Mouse (Mus musculus) ES-CJ7 (cell line): ENCODE results near the gene Sfta2.

Experiments
- DNase-seq: peaks from one replicate; pipeline ENCODE4 v3.0.0; 2011; ENCODE audit warnings: low read depth, low spot score

The Sfta2 gene

DNA sequence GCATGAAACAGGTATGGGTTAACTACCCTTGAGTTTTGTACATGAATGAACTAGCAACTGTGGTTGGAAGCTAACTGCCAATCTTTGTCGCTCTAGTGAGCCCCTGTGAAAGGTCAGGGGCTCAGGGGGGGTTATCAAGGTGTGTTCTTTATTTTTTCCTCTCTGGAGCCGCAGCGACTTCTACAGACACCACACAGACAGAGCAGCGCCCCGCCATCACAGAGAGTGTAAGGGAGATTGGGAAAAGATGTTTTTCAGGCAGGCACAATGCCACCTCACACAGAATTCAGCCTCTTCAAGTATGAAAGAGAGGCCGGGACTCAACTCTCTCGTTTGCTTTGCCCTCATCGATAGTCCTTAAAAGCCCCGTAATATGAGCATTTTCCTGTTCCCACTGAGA is 9.2 kb upstream of the Sfta2 start:
- DNase-seq, result peak; percentile 52

DNA sequence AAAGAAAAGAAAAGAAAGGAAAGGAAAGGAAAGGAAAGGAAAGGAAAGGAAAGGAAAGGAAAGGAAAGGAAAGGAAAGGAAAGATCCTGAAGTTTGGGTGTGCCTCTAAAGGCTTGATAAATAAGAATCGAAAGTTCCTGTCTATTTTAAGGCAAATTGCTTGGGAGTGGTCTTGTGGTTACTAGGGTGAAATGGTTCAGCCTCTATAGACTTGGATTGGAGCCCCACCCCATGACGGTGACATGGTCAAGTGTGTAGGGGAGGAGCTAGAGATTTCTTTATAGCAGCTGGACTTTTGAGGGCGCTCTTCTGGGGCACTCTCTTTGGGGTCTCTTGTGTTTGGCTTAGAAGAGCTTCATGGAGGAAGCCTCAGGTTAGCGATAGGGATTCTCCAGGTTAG is 7.6 kb upstream of the Sfta2 start:
- peak; percentile 94 for DNase-seq

DNA sequence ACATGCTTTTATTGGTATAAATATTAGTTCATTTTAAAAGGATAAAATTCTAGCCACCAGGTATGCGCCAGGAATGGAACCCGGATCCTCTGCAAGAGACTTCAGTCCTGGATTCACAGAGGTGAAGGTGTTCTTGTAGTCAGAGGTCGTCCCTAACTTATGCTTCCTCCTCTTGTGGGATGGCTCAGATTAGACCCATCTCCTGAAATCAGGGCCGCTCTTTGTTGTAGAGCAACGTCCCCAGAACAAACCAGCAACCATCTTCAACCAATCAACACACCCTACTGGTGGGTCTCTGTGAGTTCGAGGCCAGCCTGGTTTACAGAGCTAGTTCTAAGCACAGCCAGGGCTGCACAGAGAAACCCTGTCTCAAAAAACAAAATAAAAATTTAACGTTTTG is 6.9 kb upstream of the Sfta2 start:
- peak; percentile 70 for DNase-seq

GRCm38 (mm10) chr17:35597399-35597798 is 4.0 kb upstream of the Sfta2 start:
- no peak for DNase-seq

- no peak for DNase-seq
Measured at GRCm38 (mm10) chr17:35601736-35602354, 496 bp downstream of the Sfta2 start.

GRCm38 (mm10) chr17:35617127-35617526 is 15.8 kb downstream of the Sfta2 start:
- DNase-seq, result peak; percentile 40

GRCm38 (mm10) chr17:35626537-35626936 is 25.2 kb downstream of the Sfta2 start, which contains the start of gene Gm9573:
Gene Gm9573, minus strand, starts transcription at chr17:35626637.
- no peak for DNase-seq

DNA sequence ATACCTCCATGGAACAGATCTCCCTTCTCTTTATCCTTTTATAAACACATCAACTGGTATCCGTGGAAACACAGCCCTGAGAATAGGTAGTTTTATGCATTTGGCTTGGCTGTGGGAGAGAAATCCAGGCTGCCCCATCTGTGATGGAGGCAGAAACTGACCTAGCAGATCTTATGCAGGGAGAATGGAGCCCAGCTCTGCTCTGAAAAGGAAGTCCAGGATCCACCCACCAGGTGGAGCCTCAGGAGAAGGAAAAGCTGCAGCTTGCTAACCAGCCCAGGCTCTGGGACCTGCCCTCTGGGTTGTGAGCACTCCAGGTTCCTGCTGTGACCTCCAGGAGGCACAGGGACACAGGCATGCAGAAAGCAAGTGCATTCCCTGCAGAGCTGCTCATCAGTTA is 32.6 kb downstream of the Sfta2 start:
- peak; percentile 71 for DNase-seq

DNA sequence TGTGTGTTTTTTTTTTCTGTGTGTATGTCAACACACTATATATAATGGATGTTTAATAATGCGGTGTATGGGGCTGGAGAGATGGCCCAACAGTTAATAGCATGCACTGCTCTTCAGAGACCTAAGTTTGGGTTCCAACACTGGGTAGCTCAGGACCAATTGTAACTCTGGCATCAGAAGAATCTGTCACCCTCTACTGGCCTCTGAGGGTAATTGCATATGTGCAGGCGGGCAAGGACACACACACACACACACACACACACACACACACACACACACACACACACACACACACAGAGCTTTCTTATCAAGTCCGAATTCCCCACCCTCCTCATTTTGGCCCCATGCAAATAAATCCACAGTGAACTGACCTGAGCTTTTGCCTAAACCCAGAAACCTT is 33.9 kb downstream of the Sfta2 start:
- DNase-seq, result peak; percentile 50

- peak; percentile 82 for DNase-seq
Measured at GRCm38 (mm10) chr17:35635699-35636111, 34.4 kb downstream of the Sfta2 start.

- peak; percentile 72 for DNase-seq
Measured at GRCm38 (mm10) chr17:35636363-35636762, 35.0 kb downstream of the Sfta2 start.

GRCm38 (mm10) chr17:35638475-35639190 is 37.3 kb downstream of the Sfta2 start:
- peak; percentile 93 for DNase-seq

DNA sequence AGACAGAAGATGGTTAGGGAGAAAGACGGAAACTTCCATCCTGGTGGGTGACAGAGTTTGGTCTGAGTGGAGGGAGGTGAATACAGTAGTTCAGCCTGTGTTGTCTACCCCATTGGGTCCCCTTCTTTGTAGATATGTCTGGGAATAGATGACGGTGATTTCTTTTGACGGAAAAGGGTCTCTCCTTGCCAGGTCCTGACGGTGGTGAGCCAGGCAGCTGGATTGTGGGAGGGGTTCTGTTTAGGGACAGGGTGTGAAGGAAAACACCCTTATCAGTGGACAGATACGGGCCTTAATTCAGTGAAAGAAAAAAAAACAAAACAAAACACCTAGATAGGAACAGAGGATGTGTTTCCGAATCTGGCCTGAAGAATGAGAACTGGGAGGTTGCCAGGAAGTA is 38.0 kb downstream of the Sfta2 start:
- no peak for DNase-seq

GRCm38 (mm10) chr17:35643609-35644236 is 42.4 kb downstream of the Sfta2 start, which contains the start of gene Mucl3:
Gene Mucl3, minus strand, starts transcription at chr17:35643695.
- DNase-seq, result no peak

- no peak for DNase-seq
Measured at GRCm38 (mm10) chr17:35649429-35649828, 48.1 kb downstream of the Sfta2 start.

GRCm38 (mm10) chr17:35653086-35653485 is 51.7 kb downstream of the Sfta2 start:
- DNase-seq, result peak; percentile 71

- DNase-seq, result peak; percentile 77
Measured at GRCm38 (mm10) chr17:35665957-35666515, 64.7 kb downstream of the Sfta2 start.

DNA sequence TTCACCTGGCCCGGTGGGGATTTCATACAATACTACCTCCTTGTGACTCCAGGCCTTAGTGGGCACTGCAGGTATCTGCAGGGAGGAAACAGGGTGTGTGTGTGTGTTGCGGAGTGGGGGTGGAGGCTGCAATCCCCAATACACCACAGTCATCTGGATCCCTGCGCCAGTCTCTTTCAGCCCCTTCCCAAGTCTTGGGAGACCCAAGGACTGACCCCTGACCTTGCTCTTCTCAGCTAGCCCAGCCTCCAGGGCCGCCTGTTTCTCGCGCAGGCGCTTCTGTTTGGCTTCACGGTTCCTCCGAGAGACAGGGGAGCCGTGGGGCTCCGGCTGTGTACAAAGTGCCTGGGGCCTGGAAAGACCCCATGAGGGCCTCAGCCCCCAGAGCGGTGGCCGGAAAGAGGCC is 65.5 kb downstream of the Sfta2 start:
- peak; percentile 41 for DNase-seq

DNA sequence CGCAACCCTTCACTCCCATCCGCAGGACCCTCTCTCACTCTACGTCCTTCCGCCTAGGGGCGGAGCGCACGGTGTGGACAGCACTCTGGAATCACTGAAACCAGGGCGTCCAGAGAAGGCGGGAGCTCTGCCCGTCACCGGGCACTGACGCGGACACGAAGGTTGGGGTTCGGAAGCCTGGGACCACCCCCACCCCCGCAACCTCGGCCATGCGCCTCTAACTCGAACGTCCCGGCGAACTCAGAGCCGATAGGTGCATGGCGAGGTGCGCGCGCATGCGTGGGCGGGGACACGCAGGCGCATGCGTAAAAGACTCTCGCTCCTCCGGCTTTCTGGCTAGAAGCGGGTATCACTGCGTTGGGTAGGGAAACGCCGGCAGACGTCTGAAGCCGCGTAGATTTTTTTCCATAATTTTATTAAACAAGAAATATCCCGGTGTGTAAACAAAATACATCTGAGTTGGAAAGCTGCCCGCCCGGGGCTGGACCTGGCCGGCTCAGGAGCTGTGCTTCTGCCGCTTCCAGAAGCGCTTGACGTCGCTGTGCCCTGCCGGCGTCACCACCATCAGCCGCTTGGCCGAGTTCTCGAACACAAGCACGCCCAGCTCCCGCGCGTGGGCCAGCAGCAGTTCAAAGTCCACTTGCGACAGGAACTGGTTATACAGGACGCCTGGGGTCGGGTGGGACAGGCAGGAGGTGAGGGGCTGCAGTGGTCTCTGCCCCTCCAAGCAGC is 66.2 kb downstream of the Sfta2 start, which contains the start of gene Vars2:
TSS of gene Vars2 (minus strand) at position 259 of the 732 bp plus-strand sequence.
- peak; percentile 94 for DNase-seq

DNA sequence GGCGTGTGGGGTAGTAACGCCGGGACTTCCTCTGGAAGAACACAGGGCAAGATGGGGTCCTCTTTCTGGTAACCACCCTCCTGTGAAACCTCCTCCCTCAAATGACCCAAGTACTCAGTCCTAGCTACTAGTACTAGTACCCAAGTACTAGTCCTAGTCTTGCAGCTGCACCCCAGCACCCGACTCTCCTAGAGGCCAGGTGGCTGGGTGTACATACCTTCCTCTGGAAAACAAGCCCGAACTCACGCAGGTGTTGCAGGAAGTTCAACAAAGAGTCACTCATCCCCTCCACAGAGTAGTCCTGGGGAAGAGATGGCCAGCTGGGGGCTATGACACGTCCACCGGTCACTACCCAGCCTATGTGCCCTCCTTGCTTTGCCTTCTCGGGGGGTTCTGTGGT is 68.4 kb downstream of the Sfta2 start:
- no peak for DNase-seq

DNA sequence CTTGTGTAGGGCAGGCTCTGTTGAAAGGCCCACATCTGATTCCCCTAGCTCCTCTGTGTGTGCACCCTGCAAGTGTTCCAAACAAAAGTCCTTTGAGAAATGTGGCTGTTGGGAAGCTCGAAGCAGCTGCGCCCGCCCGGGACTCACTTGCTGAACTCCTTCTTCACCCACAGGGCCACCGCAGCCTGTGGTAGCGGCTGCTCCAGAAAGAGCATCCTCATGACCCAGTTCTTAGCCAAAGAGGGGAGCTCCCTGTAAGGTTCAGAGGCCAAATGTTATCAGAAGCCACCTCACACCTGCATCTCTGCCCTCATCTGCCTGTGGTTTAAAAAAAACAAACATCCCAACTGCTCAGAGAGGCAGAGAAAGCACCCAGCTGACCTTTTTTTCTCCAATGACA is 70.5 kb downstream of the Sfta2 start:
- no peak for DNase-seq

GRCm38 (mm10) chr17:35672527-35672926 is 71.2 kb downstream of the Sfta2 start:
- no peak for DNase-seq
